ENCODE assay signal across 32 mouse cellular contexts in the genomic region with DNA sequence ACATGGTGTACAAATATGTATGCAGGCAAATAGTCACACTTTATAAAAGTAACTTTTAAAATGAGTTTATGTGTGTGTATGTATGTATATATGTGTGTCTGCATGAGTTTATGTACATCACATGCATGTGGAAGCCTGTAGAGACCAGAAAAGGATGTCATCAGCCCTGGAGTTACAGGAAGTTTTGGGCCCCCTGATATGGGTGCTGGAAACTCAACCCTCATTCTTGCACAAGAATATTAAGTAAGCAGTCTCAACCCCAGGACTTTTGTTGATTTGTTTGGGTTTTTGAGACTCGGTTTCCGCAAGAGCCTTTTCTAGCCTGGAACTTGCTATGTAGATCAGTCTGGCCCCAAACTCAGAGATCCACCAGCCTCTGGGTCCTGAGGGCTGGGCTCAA. TPM values are rescaled to one million over a fixed set of nuclear protein-coding genes. Genes with fewer than 3 reads are reported as not detected.
DNase-seq lines count a peak whose midpoint lies in the region; ATAC-seq lines count a peak whose summit lies in the region.
"Had no signal": no experiment of that assay in that cellular context is flagged by ENCODE, and none has a peak within 500 bp of the region (broad histone marks: within the 10 kb centered on the region; RNA-seq: fewer than 3 reads in every experiment).

No protein-coding gene starts in this region.

- H3K4me2 ChIP-seq in liver, embryonic 15.5 days: peak overlapping the region; percentile 60
- H3K4me2 ChIP-seq: embryonic facial prominence, embryonic 13.5 days; forebrain, embryonic 12.5 days; kidney, embryonic 15.5 days; limb, embryonic 15.5 days; midbrain, embryonic 15.5 days; neural tube, embryonic 15.5 days; stomach, embryonic 15.5 days had no signal

- peaks cover 97% of the 10 kb centered on the region for H3K4me1 ChIP-seq in erythroblast, embryonic 14.5 days (ENCODE audit: control insufficient read depth)
- peaks cover 96% of the 10 kb centered on the region for H3K4me1 ChIP-seq in liver, embryonic 15.5 days (replicated peaks)
- H3K4me1 ChIP-seq: embryonic facial prominence, embryonic 13.5 days; limb, embryonic 15.5 days; midbrain, embryonic 15.5 days; neural tube, embryonic 15.5 days had no signal

- no peak for DNase-seq in kidney, postnatal 14 days
- no peak for DNase-seq in adrenal gland, postnatal 10 days
- DNase-seq: adrenal gland, postnatal 14 days; cerebellum, adult 11-12 months; cerebellum, adult 9-11 months; forebrain, postnatal 0 days; gastrocnemius, postnatal 14 days; kidney, adult 18-20 months; kidney, postnatal 36 days; layer of hippocampus, postnatal 36 days; lung, postnatal 4 days; retina, postnatal 1 day; right cerebral cortex, postnatal 14 days had no signal

- no peaks in the 10 kb centered on the region for H3K27me3 ChIP-seq in erythroblast, embryonic 14.5 days (ENCODE audit: control insufficient read depth)
- H3K27me3 ChIP-seq in liver, embryonic 15.5 days: no peaks in the 10 kb centered on the region
- H3K27me3 ChIP-seq: embryonic facial prominence, embryonic 13.5 days; forebrain, embryonic 12.5 days; limb, embryonic 15.5 days; midbrain, embryonic 15.5 days; neural tube, embryonic 15.5 days; stomach, embryonic 15.5 days had no signal

- peaks cover 98% of the 10 kb centered on the region for H3K36me3 ChIP-seq in erythroblast, embryonic 14.5 days (ENCODE audit: control insufficient read depth)
- peaks cover 77% of the 10 kb centered on the region for H3K36me3 ChIP-seq in liver, embryonic 15.5 days (replicated peaks)
- H3K36me3 ChIP-seq: embryonic facial prominence, embryonic 13.5 days; forebrain, embryonic 12.5 days; kidney, embryonic 15.5 days; limb, embryonic 10.5 days; limb, embryonic 15.5 days; midbrain, embryonic 10.5 days; midbrain, embryonic 15.5 days; neural tube, embryonic 15.5 days; stomach, embryonic 15.5 days had no signal

- no peaks in the 10 kb centered on the region for H3K9me3 ChIP-seq in erythroblast, embryonic 14.5 days (ENCODE audit: control insufficient read depth, low read length)
- no peaks in the 10 kb centered on the region for H3K9me3 ChIP-seq in liver, embryonic 15.5 days (replicated peaks)
- H3K9me3 ChIP-seq: embryonic facial prominence, embryonic 13.5 days; forebrain, embryonic 12.5 days; G1E; kidney, embryonic 15.5 days; limb, embryonic 10.5 days; limb, embryonic 15.5 days; midbrain, embryonic 10.5 days; midbrain, embryonic 15.5 days; neural tube, embryonic 15.5 days; stomach, embryonic 15.5 days had no signal

- H3K9ac ChIP-seq in liver, embryonic 15.5 days: peak overlapping the region; percentile 55; the same call in 1 of the 2 replicates
- H3K9ac ChIP-seq: embryonic facial prominence, embryonic 13.5 days; forebrain, embryonic 12.5 days; forebrain, postnatal 0 days; kidney, embryonic 15.5 days; limb, embryonic 15.5 days; midbrain, embryonic 15.5 days; neural tube, embryonic 15.5 days; stomach, embryonic 15.5 days had no signal

- 82% methylated on average over 2 of the region's 2 CpGs for WGBS in liver, embryonic 15.5 days (ENCODE audit: insufficient replicate concordance)

- no peak for ATAC-seq in erythroblast, adult 5-6 weeks (replicated peaks; ENCODE audit: low FRiP score, poor library complexity, severe bottlenecking)
- ATAC-seq in granulocyte monocyte progenitor cell, adult 5-6 weeks (replicated peaks; ENCODE audit: poor library complexity, severe bottlenecking): peak; percentile 85
- no peak for ATAC-seq in liver, embryonic 15.5 days (ENCODE audit: insufficient read depth)
- peak; percentile 35; the same call in 1 of the 2 replicates for ATAC-seq in megakaryocyte progenitor cell, adult 5-6 weeks (replicated peaks; ENCODE audit: poor library complexity)
- ATAC-seq: forebrain, postnatal 0 days; hindbrain, embryonic 16.5 days; lung, postnatal 0 days; midbrain, embryonic 15.5 days had no signal

- peak overlapping the region; percentile 61 for H3K4me3 ChIP-seq in erythroblast, embryonic 14.5 days (replicated peaks)
- H3K4me3 ChIP-seq in liver, embryonic 15.5 days (replicated peaks): peak overlapping the region; percentile 21
- H3K4me3 ChIP-seq: embryonic facial prominence, embryonic 13.5 days; forebrain, embryonic 12.5 days; kidney, embryonic 15.5 days; layer of hippocampus, adult 2 months; limb, embryonic 10.5 days; limb, embryonic 15.5 days; midbrain, embryonic 10.5 days; midbrain, embryonic 15.5 days; neural tube, embryonic 15.5 days; stomach, embryonic 15.5 days had no signal

- H3K27ac ChIP-seq in liver, embryonic 15.5 days (replicated peaks): peak overlapping the region; percentile 99
- H3K27ac ChIP-seq: embryonic facial prominence, embryonic 13.5 days; forebrain, embryonic 12.5 days; kidney, embryonic 15.5 days; layer of hippocampus, adult 2 months; limb, embryonic 10.5 days; limb, embryonic 15.5 days; midbrain, embryonic 10.5 days; midbrain, embryonic 15.5 days; neural tube, embryonic 15.5 days; stomach, embryonic 15.5 days had no signal

RNA-seq across cellular contexts. Expression of a gene that starts 15.0 kb away (rescaled TPM):
- 0.05 and 0.06 TPM in 2 replicates for polyA plus RNA-seq in erythroblast, embryonic 14.5 days (2012)
- 2.7 TPM in 1 of 2 replicates, not detected in the other for total RNA-seq in erythroblast, adult 5-6 weeks (2015; ENCODE audit: low replicate concordance)
- total RNA-seq in erythroblast, adult 5-6 weeks (2017; ENCODE audit: low replicate concordance): 3.7 and 3.9 TPM in 2 replicates
- not detected in 2 replicates for total RNA-seq in granulocyte monocyte progenitor cell, adult 5-6 weeks (2014; fragmentation: Nextera tagmentation)
- 0.30 and 0.31 TPM in 2 replicates for total RNA-seq in granulocyte monocyte progenitor cell, adult 5-6 weeks (2017)
- polyA plus RNA-seq in liver, embryonic 15.5 days (2015; fragmentation: Nextera tagmentation; extraction: Ambion mirVana): 0.43 and 0.46 TPM in 2 replicates
- total RNA-seq in megakaryocyte progenitor cell, adult 5-6 weeks (2015): 0.07 and 0.34 TPM in 2 replicates
- 0.50 and 0.61 TPM in 2 replicates for total RNA-seq in megakaryocyte progenitor cell, adult 5-6 weeks (2017)
- under 1 TPM; 0.15 to 0.55 TPM for total RNA-seq in adrenal gland, postnatal 10 days (2021)
- total RNA-seq: layer of hippocampus, adult 2 months; layer of hippocampus, postnatal 36 days had no signal
- polyA plus RNA-seq: forebrain, postnatal 0 days; hindbrain, embryonic 16.5 days; intestine, embryonic 14.5 days; limb, embryonic 10.5 days; midbrain, embryonic 10.5 days; midbrain, embryonic 15.5 days; neural tube, embryonic 15.5 days had no signal

RNA-seq across cellular contexts. Expression of a gene that starts 15.6 kb away (rescaled TPM):
- polyA plus RNA-seq in erythroblast, embryonic 14.5 days (2012): 120 and 121 TPM in 2 replicates
- total RNA-seq in erythroblast, adult 5-6 weeks (2015; ENCODE audit: low replicate concordance): 1,733 and 1,940 TPM in 2 replicates
- 3,282 and 3,570 TPM in 2 replicates for total RNA-seq in erythroblast, adult 5-6 weeks (2017; ENCODE audit: low replicate concordance)
- 66.9 and 75.3 TPM in 2 replicates for total RNA-seq in granulocyte monocyte progenitor cell, adult 5-6 weeks (2014; fragmentation: Nextera tagmentation)
- 51.4 and 53.0 TPM in 2 replicates for total RNA-seq in granulocyte monocyte progenitor cell, adult 5-6 weeks (2017)
- polyA plus RNA-seq in liver, embryonic 15.5 days (2015; fragmentation: Nextera tagmentation; extraction: Ambion mirVana): 181 and 204 TPM in 2 replicates
- total RNA-seq in megakaryocyte progenitor cell, adult 5-6 weeks (2015): 42.5 and 53.5 TPM in 2 replicates
- 49.7 and 78.9 TPM in 2 replicates for total RNA-seq in megakaryocyte progenitor cell, adult 5-6 weeks (2017)
- total RNA-seq in adrenal gland, postnatal 10 days (2021): 10 to 100 TPM; 77.8 to 79.6 TPM

Comparison
In these comparisons a context has a peak if more than half of its experiments do, and no peak if none do; other contexts are left out.
1. ATAC-seq: peak in granulocyte monocyte progenitor cell, adult 5-6 weeks (single experiment) and megakaryocyte progenitor cell, adult 5-6 weeks (single experiment); none in erythroblast, adult 5-6 weeks (single experiment) and liver, embryonic 15.5 days (single experiment).
2. RNA of a gene that starts 15.6 kb away (total RNA-seq): 1,733 to 3,570 TPM in erythroblast, adult 5-6 weeks; 77.8 to 79.6 TPM in adrenal gland, postnatal 10 days, 51.4 to 75.3 TPM in granulocyte monocyte progenitor cell, adult 5-6 weeks and 42.5 to 78.9 TPM in megakaryocyte progenitor cell, adult 5-6 weeks; every median in the first group is over 10 times any median in the second.